Mouse (Mus musculus): ENCODE data around the gene Cacna1c.

Cacna1c gene

GRCm38 (mm10) chr6:119089173-119089572, 107.0 kb downstream of the Cacna1c start:
- DNase-seq, result peak; percentile 12 to 63

GRCm38 (mm10) chr6:119088381-119088780, 107.8 kb downstream of the Cacna1c start:
- no peak for DNase-seq

- DNase-seq, result no peak
Observed at GRCm38 (mm10) chr6:119087919-119088318, 108.3 kb downstream of the Cacna1c start.

- no peak for DNase-seq
Observed at GRCm38 (mm10) chr6:119085789-119086188, 110.4 kb downstream of the Cacna1c start.

- DNase-seq, result no peak
Observed at GRCm38 (mm10) chr6:119084532-119084931, 111.7 kb downstream of the Cacna1c start.

- DNase-seq, result no peak
Observed at GRCm38 (mm10) chr6:119083559-119083958, 112.7 kb downstream of the Cacna1c start.

GRCm38 (mm10) chr6:119082662-119083061, 113.6 kb downstream of the Cacna1c start:
- DNase-seq, result no peak

GRCm38 (mm10) chr6:119081650-119082049, 114.6 kb downstream of the Cacna1c start:
- no peak for DNase-seq

GRCm38 (mm10) chr6:119079626-119080025, 116.6 kb downstream of the Cacna1c start:
- DNase-seq, result peak in 1 of 2 experiments; percentile 5

- DNase-seq, result no peak
Observed at GRCm38 (mm10) chr6:119078912-119079311, 117.3 kb downstream of the Cacna1c start.

- DNase-seq, result no peak
Observed at GRCm38 (mm10) chr6:119077231-119077630, 119.0 kb downstream of the Cacna1c start.

GRCm38 (mm10) chr6:119073419-119074071, 122.7 kb downstream of the Cacna1c start:
- DNase-seq, result no peak

- no peak for DNase-seq
Observed at GRCm38 (mm10) chr6:119072772-119073171, 123.4 kb downstream of the Cacna1c start.

- no peak for DNase-seq
Observed at GRCm38 (mm10) chr6:119070771-119071170, 125.4 kb downstream of the Cacna1c start.

- DNase-seq, result no peak
Observed at GRCm38 (mm10) chr6:119070351-119070750, 125.9 kb downstream of the Cacna1c start.

- no peak for DNase-seq
Observed at GRCm38 (mm10) chr6:119069145-119069544, 127.1 kb downstream of the Cacna1c start.

- DNase-seq, result no peak
Observed at GRCm38 (mm10) chr6:119068650-119069049, 127.6 kb downstream of the Cacna1c start.

- no peak for DNase-seq
Observed at GRCm38 (mm10) chr6:119064961-119065360, 131.3 kb downstream of the Cacna1c start.

GRCm38 (mm10) chr6:119064430-119064829, 131.8 kb downstream of the Cacna1c start:
- DNase-seq, result no peak

GRCm38 (mm10) chr6:119062695-119063094, 133.5 kb downstream of the Cacna1c start:
- DNase-seq, result no peak

GRCm38 (mm10) chr6:119058896-119059295, 137.3 kb downstream of the Cacna1c start:
- no peak for DNase-seq

GRCm38 (mm10) chr6:119058461-119058860, 137.8 kb downstream of the Cacna1c start:
- no peak for DNase-seq

- no peak for DNase-seq
Observed at GRCm38 (mm10) chr6:119057076-119057479, 139.1 kb downstream of the Cacna1c start.

GRCm38 (mm10) chr6:119052801-119053200, 143.4 kb downstream of the Cacna1c start:
- DNase-seq, result peak in 1 of 2 experiments; percentile 27

- DNase-seq, result no peak
Observed at GRCm38 (mm10) chr6:119052366-119052765, 143.9 kb downstream of the Cacna1c start.

Data from kidney, postnatal 36 days (tissue).